Mouse (Mus musculus) CH12.LX (cell line): ENCODE measurements around the gene Spag6. TPM values are rescaled to one million over a fixed set of nuclear protein-coding genes. Genes with fewer than 3 reads are reported as not detected.

Experiments
- DNase-seq: peaks from one replicate; pipeline ENCODE4 v3.0.0-alpha.2; 2013; ENCODE audit errors: extremely low read depth
- H3K27ac ChIP-seq: 2 replicates; pipeline ENCODE4 v1.5.1; 2012; ENCODE audit warnings: low read depth, mild to moderate bottlenecking, control low read depth, moderate library complexity; ENCODE audit not compliant: insufficient read depth
- H3K27me3 ChIP-seq: replicated peaks from 2 replicates; pipeline ENCODE3; 2012; ENCODE audit warnings: inconsistent platforms
- H3K36me3 ChIP-seq, 2 experiments: replicated peaks in 1 of 2; 2 replicates each; pipeline versions ENCODE3 to v1.6.1; 2012; ENCODE audit warnings: inconsistent platforms in 1 of 2, low read length in 1 of 2, mild to moderate bottlenecking in 1 of 2, mixed read lengths in 1 of 2, moderate library complexity in 1 of 2; ENCODE audit not compliant: control insufficient read depth in 1 of 2, insufficient read depth in 1 of 2
- H3K4me1 ChIP-seq, 2 experiments: 2 replicates each; pipeline ENCODE4 v1.6.1; 2012; ENCODE audit warnings: inconsistent platforms in 1 of 2, moderate library complexity in 1 of 2; ENCODE audit not compliant: insufficient read depth in 2 of 2, control insufficient read depth in 1 of 2
- H3K4me2 ChIP-seq: 2 replicates; pipeline ENCODE4 v1.6.1; 2012; ENCODE audit warnings: low read depth, mild to moderate bottlenecking, control low read depth; ENCODE audit not compliant: poor library complexity, insufficient read depth, severe bottlenecking
- H3K4me3 ChIP-seq, 3 experiments: fragments of 150-350 bp in 1 of 3; sonication (generic) in 1 of 3; replicated peaks in 1 of 3; 2 replicates each; pipeline versions ENCODE3 to v1.5.1; 2011 to 2012; ENCODE audit warnings: low read depth in 2 of 3, low read length in 2 of 3, mild to moderate bottlenecking in 2 of 3, moderate library complexity in 2 of 3, control low read depth in 1 of 3, improper control_type of control experiment in 1 of 3, inconsistent platforms in 1 of 3, mixed read lengths in 1 of 3; ENCODE audit not compliant: poor library complexity in 1 of 3
- H3K79me2 ChIP-seq: replicated peaks from 2 replicates; pipeline ENCODE4 v1.6.1; 2012; ENCODE audit warnings: mild to moderate bottlenecking, moderate library complexity; ENCODE audit not compliant: control insufficient read depth, poor library complexity, insufficient read depth, severe bottlenecking; ENCODE audit errors: extremely low read depth
- H3K9ac ChIP-seq: 2 replicates; pipeline ENCODE4 v1.6.1; 2012; ENCODE audit warnings: low read depth, mild to moderate bottlenecking, control low read depth, moderate library complexity; ENCODE audit not compliant: insufficient read depth
- H3K9me3 ChIP-seq: replicated peaks from 2 replicates; pipeline ENCODE3; 2012; ENCODE audit warnings: low read length, inconsistent platforms, mixed read lengths
- CTCF ChIP-seq, 2 experiments: IDR thresholded peaks in 1 of 2; conservative IDR thresholded peaks in 1 of 2; 2 replicates each; pipeline ENCODE4 v1.5.1; 2011 to 2012; ENCODE audit warnings: low read depth in 2 of 2, low read length in 2 of 2, improper control_type of control experiment in 1 of 2, inconsistent platforms in 1 of 2, mild to moderate bottlenecking in 1 of 2, moderate library complexity in 1 of 2
- E2F4 ChIP-seq: IDR thresholded peaks from 2 replicates; pipeline ENCODE4 v1.6.1; 2011; ENCODE audit warnings: low read depth, low read length, improper control_type of control experiment; ENCODE audit not compliant: insufficient replicate concordance
- ELF1 ChIP-seq: IDR thresholded peaks from 2 replicates; pipeline ENCODE4 v1.6.1; 2014; ENCODE audit warnings: low read depth, mild to moderate bottlenecking, inconsistent platforms, low read length, improper control_type of control experiment
- ETS1 ChIP-seq: conservative IDR thresholded peaks from 2 replicates; pipeline ENCODE4 v1.6.1; 2012; ENCODE audit warnings: low read depth, mild to moderate bottlenecking, inconsistent platforms, low read length, improper control_type of control experiment, moderate library complexity
- GABPA ChIP-seq: IDR thresholded peaks from 2 replicates; pipeline ENCODE4 v1.6.1; 2012; ENCODE audit warnings: low read depth, low read length, improper control_type of control experiment, inconsistent platforms; ENCODE audit not compliant: insufficient replicate concordance
- HCFC1 ChIP-seq: IDR thresholded peaks from 2 replicates; pipeline ENCODE4 v1.6.1; 2012; ENCODE audit warnings: low read depth, mild to moderate bottlenecking, inconsistent platforms, low read length, improper control_type of control experiment
- IRF4 ChIP-seq: IDR thresholded peaks from 2 replicates; pipeline ENCODE4 v1.6.1; 2014; ENCODE audit warnings: low read depth, mild to moderate bottlenecking, inconsistent platforms, low read length, improper control_type of control experiment
- JUND ChIP-seq: conservative IDR thresholded peaks from 2 replicates; pipeline ENCODE4 v1.6.1; 2011; ENCODE audit warnings: low read depth, low read length, improper control_type of control experiment
- KAT2A ChIP-seq: IDR thresholded peaks from 2 replicates; pipeline ENCODE4 v1.6.1; 2012; ENCODE audit warnings: low read length, improper control_type of control experiment, inconsistent platforms; ENCODE audit not compliant: insufficient replicate concordance
- MAFK ChIP-seq: IDR thresholded peaks from 2 replicates; pipeline ENCODE4 v1.6.1; 2011; ENCODE audit warnings: low read length, improper control_type of control experiment; ENCODE audit not compliant: insufficient replicate concordance
- MXI1 ChIP-seq: IDR thresholded peaks from 2 replicates; pipeline ENCODE4 v1.6.1; 2011; ENCODE audit warnings: mild to moderate bottlenecking, low read depth, low read length, improper control_type of control experiment
- NELFE ChIP-seq: IDR thresholded peaks from 2 replicates; pipeline ENCODE4 v1.6.1; 2011; ENCODE audit warnings: low read depth, low read length, improper control_type of control experiment
- PAX5 ChIP-seq: IDR thresholded peaks from 2 replicates; pipeline ENCODE4 v1.6.1; 2012; ENCODE audit warnings: low read length, inconsistent platforms, mixed read lengths
- POLR2A ChIP-seq: IDR thresholded peaks from 2 replicates; pipeline ENCODE4 v1.6.1; 2011; ENCODE audit warnings: low read depth, mild to moderate bottlenecking, improper control_type of control experiment, low read length
- RCOR1 ChIP-seq: conservative IDR thresholded peaks from 2 replicates; pipeline ENCODE4 v1.6.1; 2012; ENCODE audit warnings: low read depth, mild to moderate bottlenecking, inconsistent platforms, low read length, improper control_type of control experiment
- TBP ChIP-seq: conservative IDR thresholded peaks from 2 replicates; pipeline ENCODE4 v1.6.1; 2011; ENCODE audit warnings: low read depth, low read length, improper control_type of control experiment
- TCF12 ChIP-seq: IDR thresholded peaks from 2 replicates; pipeline ENCODE4 v1.6.1; 2014; ENCODE audit warnings: low read depth, mild to moderate bottlenecking, inconsistent platforms, low read length, improper control_type of control experiment
- USF1 ChIP-seq: IDR thresholded peaks from 2 replicates; pipeline ENCODE4 v1.6.1; 2014; ENCODE audit warnings: low read depth, mild to moderate bottlenecking, inconsistent platforms, low read length, improper control_type of control experiment
- USF2 ChIP-seq: conservative IDR thresholded peaks from 2 replicates; pipeline ENCODE4 v1.6.1; 2011; ENCODE audit warnings: low read depth, low read length, improper control_type of control experiment
- ZC3H11A ChIP-seq: IDR thresholded peaks from 2 replicates; pipeline ENCODE4 v1.6.1; 2012; ENCODE audit warnings: low read depth, mild to moderate bottlenecking, inconsistent platforms, low read length, improper control_type of control experiment
- ZMIZ1 ChIP-seq: IDR thresholded peaks from 2 replicates; pipeline ENCODE4 v1.6.1; 2012; ENCODE audit warnings: low read depth, mild to moderate bottlenecking, inconsistent platforms, low read length, improper control_type of control experiment
- dilution Hi-C: fragments of 300-500 bp; cut with MboI; formaldehyde crosslinking; loops from 2 replicates; pipeline ENCODE4 v1.14.3; 2020; ENCODE audit warnings: low sequenced_read_pairs; ENCODE audit not compliant: extremely low pct_unique_long_range_greater_than_20kb, extremely low pct_ligation_motif_present
- in situ Hi-C: fragments of 300-500 bp; cut with MboI; formaldehyde crosslinking; loops from 3 replicates; pipeline ENCODE4 v1.14.3; 2019; ENCODE audit warnings: low sequenced_read_pairs, low pct_ligation_motif_present, low pct_unique_long_range_greater_than_20kb, mixed read lengths
- polyA plus RNA-seq: library from polyadenylated mRNA; unstranded; fragments of >175 nt; gene quantifications from 2 replicates; pipeline ENCODE4 v1.2.1, GENCODE M21; 2012; ENCODE audit warnings: low read depth; ENCODE audit not compliant: insufficient read length
- total RNA-seq, 2 experiments: library from RNA; depleted of rRNA; stranded (reverse); fragments of 300-350 nt in 1 of 2; fragments of >200 nt in 1 of 2; gene quantifications; 2 replicates each; pipeline ENCODE4 v1.2.3; 2012 to 2014

Spag6 gene
- total and polyA plus RNA-seq, 3 experiments = 0.34 TPM; not detected in 2

DNA sequence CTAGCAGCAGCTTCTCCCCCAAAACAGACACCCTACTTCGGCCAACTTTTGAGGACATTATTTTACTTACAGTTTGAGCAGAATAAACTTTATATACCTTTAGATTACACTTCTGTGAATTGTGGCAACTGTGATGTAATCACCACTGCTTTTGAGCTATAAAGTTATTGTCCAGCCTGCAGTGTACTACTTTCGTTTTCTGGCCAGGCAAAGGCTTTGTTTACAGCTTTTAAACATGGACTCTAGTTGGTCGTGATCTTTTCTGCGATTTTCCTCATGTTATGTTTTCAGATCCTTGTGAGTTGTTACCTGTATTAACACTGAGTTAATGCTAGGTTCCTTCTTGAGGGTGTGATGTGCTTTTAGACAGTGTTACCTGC is 72.6 kb downstream of the Spag6 start:
- peak; percentile 14 for DNase-seq
- Histone ChIP-seq H3K4me2 (peak overlapping the region; percentile 97), H3K4me3 (peak overlapping the region; percentile 46 to 76 (median 75)), H3K36me3 (no peaks in the 10 kb centered on the region), H3K9me3 (peaks cover 2% of the 10 kb centered on the region), H3K27me3 (no peaks in the 10 kb centered on the region), H3K79me2 (no peaks in the 10 kb centered on the region), H3K27ac (peak overlapping the region; percentile 4; the same call in 1 of the 2 replicates)
- in situ Hi-C loops = no loop called here
- no peak for TF ChIP-seq USF2
- TF ChIP-seq ZMIZ1 = no peak
- TF ChIP-seq JUND = no peak
- TF ChIP-seq HCFC1 = no peak
- no peak for TF ChIP-seq RCOR1
- TF ChIP-seq PAX5 = no peak
- no peak for TF ChIP-seq CTCF (conservative IDR thresholded peaks at IDR 0.05 in 1 of 2, IDR thresholded peaks at IDR 0.05 in 1 of 2; ENCODE audit: low read depth in 2 of 2, low read length in 2 of 2)
- TF ChIP-seq ZC3H11A = no peak
- TF ChIP-seq IRF4 = no peak
- TF ChIP-seq KAT2A = no peak
- TF ChIP-seq MAFK = no peak
- TF ChIP-seq NELFE = no peak
- TF ChIP-seq POLR2A = no peak
- TF ChIP-seq, all 38 proteins: peak for 0
- peak overlapping the region; percentile 61 for H3K9ac ChIP-seq
- dilution Hi-C loops = no loop called here
- H3K4me1 ChIP-seq = peaks cover 0 to 9% of the 10 kb centered on the region in 2 experiments; a peak in 2 of 4 replicates

DNA sequence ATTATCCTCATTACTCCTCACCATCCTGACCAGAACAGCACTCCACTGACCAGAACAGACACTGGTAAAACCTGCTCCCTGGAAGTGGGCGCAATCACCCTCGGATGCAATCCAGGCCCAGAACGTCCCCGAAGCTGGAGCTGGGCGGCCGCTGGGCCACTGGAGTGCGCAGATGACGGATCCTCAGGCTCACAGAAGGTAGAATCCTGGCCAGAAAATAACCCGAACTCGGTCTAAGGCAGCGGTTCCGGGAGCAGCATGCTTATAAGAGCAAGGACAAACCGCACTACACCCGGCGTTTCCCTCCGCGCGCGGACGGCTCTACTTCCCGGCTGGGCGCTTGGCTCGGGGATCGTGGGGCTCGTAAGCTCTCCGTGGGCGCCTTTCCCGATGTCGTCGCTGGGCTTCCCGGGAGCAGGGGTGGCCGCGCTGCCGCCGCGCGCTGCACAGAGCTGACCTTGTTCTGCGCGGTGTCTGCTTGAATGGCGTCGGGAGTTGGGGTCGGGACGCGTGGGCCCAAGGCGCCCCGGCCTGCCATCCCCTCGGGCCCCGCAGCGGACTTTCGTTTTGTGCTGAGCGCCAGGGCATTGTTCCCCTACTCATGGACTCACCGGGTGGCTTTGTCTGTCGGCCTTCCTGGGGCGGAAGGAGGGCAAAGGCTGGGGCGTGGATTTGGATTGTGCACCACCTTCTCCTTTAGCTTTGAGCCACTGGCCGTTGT is 73.1 kb downstream of the Spag6 start:
- no peaks in the 10 kb centered on the region for H3K27me3 ChIP-seq
- peak overlapping the region; percentile 61 for H3K9ac ChIP-seq
- peaks cover 2% of the 10 kb centered on the region for H3K9me3 ChIP-seq
- peak overlapping the region; percentile 4; the same call in 1 of the 2 replicates for H3K27ac ChIP-seq
- in situ Hi-C loops = no loop called here
- peaks cover 0 to 9% of the 10 kb centered on the region in 2 experiments; a peak in 2 of 4 replicates for H3K4me1 ChIP-seq
- dilution Hi-C loops = no loop called here
- no peaks in the 10 kb centered on the region for H3K79me2 ChIP-seq
- peak overlapping the region; percentile 97 for H3K4me2 ChIP-seq
- TF ChIP-seq POLR2A (peak; percentile 61; the same call in 1 of the 2 replicates), ETS1 (no peak), E2F4 (no peak), GABPA (no peak), JUND (no peak), TCF12 (peak; percentile 62), USF1 (no peak), ELF1 (peak; percentile 58), HCFC1 (no peak), MAFK (no peak), MXI1 (no peak; the same call in 1 of the 2 replicates), NELFE (peak; percentile 27; the same call in 1 of the 2 replicates), KAT2A (0 out of 2 replicates have a peak, but pooled peaks have one; percentile 72), TBP (peak; percentile 69; the same call in 1 of the 2 replicates)
- TF ChIP-seq, all 38 proteins: peak for 6
- Histone ChIP-seq H3K4me3 (peak overlapping the region; percentile 46 to 76 (median 75)), H3K36me3 (no peaks in the 10 kb centered on the region)
- DNase-seq = peak; percentile 59
